Mouse (Mus musculus): Measurements from ENCODE around the gene Gm49405. TPM values are rescaled to one million over a fixed set of nuclear protein-coding genes. Genes with fewer than 3 reads are reported as not detected.

Gm49405 gene
- total RNA-seq, 2 experiments from 2014 or later: 1.4 to 2.4 TPM

DNA sequence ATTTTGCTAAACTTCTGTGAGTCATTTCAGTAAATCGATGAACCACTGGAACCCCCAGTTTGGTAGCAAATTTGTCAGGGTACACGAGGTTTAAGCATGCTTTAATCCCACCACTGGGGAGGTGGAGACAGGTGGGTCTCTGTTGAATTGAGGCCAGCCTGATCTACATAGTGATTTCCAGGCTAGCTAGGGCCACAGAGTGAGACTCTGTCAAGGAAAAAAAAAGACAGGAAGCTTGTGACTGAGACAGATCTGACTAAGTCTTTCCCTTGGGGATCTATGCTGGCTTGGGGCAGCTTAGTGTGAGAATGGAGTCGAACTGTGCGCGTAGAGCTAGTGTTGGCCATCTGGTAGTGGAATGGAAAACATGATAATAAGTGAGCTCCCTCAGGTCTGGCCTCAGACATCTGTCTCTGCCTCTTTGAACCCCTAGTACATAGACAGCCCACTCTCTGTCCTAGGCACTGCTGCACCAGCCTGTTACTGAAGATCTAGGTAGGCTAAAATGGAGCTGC lies 52.1 kb downstream of the Gm49405 start:
- DNase-seq: no peak

DNA sequence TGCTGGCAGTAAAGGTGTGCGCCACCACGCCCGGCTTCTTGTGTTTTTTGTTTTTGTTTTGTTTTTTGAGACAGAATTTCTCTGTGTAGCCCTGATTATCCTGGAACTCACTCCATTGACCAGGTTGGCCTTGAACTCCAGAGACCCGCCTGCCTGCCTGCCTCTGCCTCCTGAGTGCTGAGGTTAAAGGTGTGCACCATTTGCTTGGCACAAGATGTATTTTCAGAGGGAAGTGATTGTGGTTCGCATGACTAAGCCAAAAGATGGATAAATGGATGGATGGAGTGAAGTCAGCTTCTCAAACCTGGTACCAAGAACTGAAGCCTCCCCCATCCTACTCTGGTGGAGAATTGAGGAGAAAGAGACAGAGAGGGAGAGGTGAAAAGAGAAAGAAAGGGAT lies 54.2 kb downstream of the Gm49405 start:
- no peak for DNase-seq

Other genes starting within 250 kb of the Gm49405 start
- 10 to 100 TPM; 36.7 to 37.7 TPM for gene Kmt5b, start 233.2 kb upstream of the Gm49405 start, total RNA-seq (2021)
- 10 to 100 TPM; 16.8 to 16.9 TPM for gene Chka, start 148.9 kb upstream of the Gm49405 start, total RNA-seq (2021)
- 10 to 100 TPM; 19.2 to 22.9 TPM for gene Tcirg1, start 93.5 kb upstream of the Gm49405 start, total RNA-seq (2021)
- gene Ndufs8, start 87.9 kb upstream of the Gm49405 start, total RNA-seq (2021): 100 to 1,000 TPM; 290 to 307 TPM
- 1 to 10 TPM; 1.6 to 1.9 TPM for gene Aldh3b1, start 70.8 kb upstream of the Gm49405 start, total RNA-seq (2021)
- 10 to 100 TPM; 15.1 to 15.4 TPM for gene Unc93b1, start 65.4 kb upstream of the Gm49405 start, total RNA-seq (2021)
- under 1 TPM; 0.17 to 0.18 TPM for gene Aldh3b3, start 42.0 kb upstream of the Gm49405 start, total RNA-seq (2021)
- under 1 TPM; 0.12 to 0.32 TPM for gene Aldh3b2, start 28.3 kb upstream of the Gm49405 start, total RNA-seq (2021)
- gene Acy3, start 14.1 kb upstream of the Gm49405 start, total RNA-seq (2021): 10 to 100 TPM; 10.6 to 12.0 TPM
- gene Tbx10, start 7.9 kb upstream of the Gm49405 start, total RNA-seq (2021): not detected
- gene Nudt8, start within 50 bp of the Gm49405 start, total RNA-seq (2021): 10 to 100 TPM; 56.6 to 63.2 TPM
- gene Doc2g, start 2.7 kb downstream of the Gm49405 start, total RNA-seq (2021): 100 to 1,000 TPM; 106 to 120 TPM
- 100 to 1,000 TPM; 774 to 835 TPM for gene Ndufv1, start 12.2 kb downstream of the Gm49405 start, total RNA-seq (2021)
- 100 to 1,000 TPM; 219 to 261 TPM for gene Gstp1, start 37.4 kb downstream of the Gm49405 start, total RNA-seq (2021)
- 10 to 100 TPM; 69.7 to 73.5 TPM for gene Gstp2, start 45.4 kb downstream of the Gm49405 start, total RNA-seq (2021)
- gene Gstp3, start 58.9 kb downstream of the Gm49405 start, total RNA-seq (2021): not detected
- gene Cabp2, start 81.0 kb downstream of the Gm49405 start, total RNA-seq (2021): not detected
- gene Cdk2ap2, start 96.6 kb downstream of the Gm49405 start, total RNA-seq (2021): 10 to 100 TPM; 22.4 to 23.6 TPM
- 10 to 100 TPM; 41.8 to 42.9 TPM for gene Pitpnm1, start 99.4 kb downstream of the Gm49405 start, total RNA-seq (2021)
- 10 to 100 TPM; 54.6 to 55.7 TPM for gene Aip, start 125.2 kb downstream of the Gm49405 start, total RNA-seq (2021)
- under 1 TPM in 1 of 2 experiments, not detected in 1; 0.07 TPM for gene Gpr152, start 139.2 kb downstream of the Gm49405 start, total RNA-seq (2021)
- under 1 TPM in 1 of 2 experiments, not detected in 1; 0.18 TPM for gene Cabp4, start 143.4 kb downstream of the Gm49405 start, total RNA-seq (2021)
- 10 to 100 TPM; 74.6 to 74.8 TPM for gene Coro1b, start 148.0 kb downstream of the Gm49405 start, total RNA-seq (2021)
- gene Ptprcap, start 153.0 kb downstream of the Gm49405 start, total RNA-seq (2021): 1 to 10 TPM; 2.0 to 2.2 TPM
- 10 to 100 TPM; 26.0 to 26.3 TPM for gene Rps6kb2, start 162.7 kb downstream of the Gm49405 start, total RNA-seq (2021)
- gene Carns1, start 174.9 kb downstream of the Gm49405 start, total RNA-seq (2021): 10 to 100 TPM; 46.7 to 49.0 TPM
- 1 to 10 TPM; 2.0 to 2.1 TPM for gene Tbc1d10c, start 190.7 kb downstream of the Gm49405 start, total RNA-seq (2021)
- 100 to 1,000 TPM; 481 to 484 TPM for gene Ppp1ca, start 191.4 kb downstream of the Gm49405 start, total RNA-seq (2021)
- gene Rad9a, start 201.0 kb downstream of the Gm49405 start, total RNA-seq (2021): 1 to 10 TPM; 8.3 to 8.4 TPM
- 1 to 10 TPM; 2.1 to 2.7 TPM for gene Clcf1, start 213.6 kb downstream of the Gm49405 start, total RNA-seq (2021)
- gene AC109138.7, start 213.7 kb downstream of the Gm49405 start, total RNA-seq (2021): not detected
- gene Pold4, start 231.3 kb downstream of the Gm49405 start, total RNA-seq (2021): 10 to 100 TPM; 11.0 to 11.2 TPM

Data from heart, postnatal 4 days (tissue).